Mouse (Mus musculus) olfactory bulb, adult 2 months (tissue): ENCODE data around the gene Fastkd1. TPM values are rescaled to one million over a fixed set of nuclear protein-coding genes. Genes with fewer than 3 reads are reported as not detected.

Source experiments
- H3K27ac ChIP-seq: fragments of 200-500 bp; 2 replicates; pipeline ENCODE4 v1.5.1; 2012; ENCODE audit warnings: low read depth, low read length; ENCODE audit not compliant: insufficient read depth
- H3K4me1 ChIP-seq: fragments of 200-500 bp; 2 replicates; pipeline ENCODE4 v1.6.1; 2012; ENCODE audit warnings: low read length; ENCODE audit not compliant: control insufficient read depth, insufficient read depth
- H3K4me3 ChIP-seq: fragments of 200-500 bp; 2 replicates; pipeline ENCODE4 v1.5.1; 2012; ENCODE audit warnings: mild to moderate bottlenecking, low read depth, low read length, moderate library complexity; ENCODE audit not compliant: insufficient read depth
- CTCF ChIP-seq: fragments of 200-500 bp; IDR thresholded peaks from 2 replicates; pipeline ENCODE4 v1.5.1; 2012; ENCODE audit warnings: low read depth, mild to moderate bottlenecking, low read length, moderate library complexity; ENCODE audit not compliant: insufficient read depth
- POLR2A ChIP-seq: fragments of 200-500 bp; IDR thresholded peaks from 2 replicates; pipeline ENCODE4 v1.6.1; 2012; ENCODE audit warnings: mild to moderate bottlenecking, low read depth, low read length, moderate library complexity; ENCODE audit not compliant: insufficient read depth
- WGBS: fragments of 180-500 bp; shearing (Covaris S2); methylation state at CpG from one replicate; pipeline ENCODE4 v1.1.7; 2018; 5-methylcytosine and 5-hydroxymethylcytosine counted together
- polyA plus RNA-seq: library from polyadenylated mRNA; stranded (reverse); fragments of >200 nt; gene quantifications from 2 replicates; pipeline ENCODE4 v1.2.4, GENCODE M21; 2012; ENCODE audit warnings: low replicate concordance; ENCODE audit not compliant: missing spikeins, insufficient read depth, insufficient read length

The Fastkd1 gene
- polyA plus RNA-seq, 1 experiment: not detected

DNA sequence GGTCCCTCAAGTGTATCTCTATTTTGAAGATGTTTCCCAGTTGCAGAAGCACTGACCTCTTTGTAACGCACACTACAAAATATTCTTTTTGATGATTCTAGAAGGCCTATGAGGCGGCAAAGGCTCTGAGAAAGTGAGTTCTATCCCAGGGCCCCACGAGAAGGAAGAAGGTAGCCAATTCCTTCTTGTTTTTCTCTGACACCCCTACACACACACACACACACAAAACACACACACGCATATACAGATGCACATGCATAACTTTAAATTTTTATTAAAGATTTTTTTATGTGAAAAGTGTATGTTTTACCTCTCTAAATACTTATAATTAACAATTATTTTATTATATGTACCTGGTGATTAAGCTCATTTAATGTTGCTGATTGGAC is 304 bp upstream of the Fastkd1 start:
- Histone ChIP-seq H3K27ac (no peak overlapping the region), H3K4me1 (no peaks in the 10 kb centered on the region; the same call in 1 of the 2 replicates), H3K4me3 (no peak overlapping the region)
- no peak for TF ChIP-seq CTCF
- TF ChIP-seq POLR2A: no peak
- 20% methylated on average over 4 of the region's 4 CpGs for WGBS

DNA sequence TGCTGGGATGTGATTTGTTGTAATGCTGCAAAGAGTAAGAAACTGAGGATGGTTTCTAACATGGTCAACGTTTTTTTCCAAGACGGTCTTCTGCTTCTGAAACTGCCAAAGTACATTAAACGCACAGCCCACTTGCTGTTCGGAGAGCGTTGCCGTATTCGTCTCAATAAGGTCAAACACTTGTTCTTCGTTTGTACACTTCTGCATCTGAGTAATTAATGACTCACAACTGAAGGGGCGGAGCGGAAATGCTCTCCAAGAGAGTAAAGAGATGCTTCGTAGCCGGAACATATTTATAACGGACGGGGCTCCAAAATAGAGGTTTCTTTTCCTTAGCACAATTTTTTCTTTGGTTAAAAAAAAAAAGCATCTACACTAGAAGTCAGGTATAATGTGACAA is 1.1 kb downstream of the Fastkd1 start:
- Histone ChIP-seq H3K4me3 (no peak overlapping the region), H3K4me1 (no peaks in the 10 kb centered on the region; the same call in 1 of the 2 replicates), H3K27ac (no peak overlapping the region)
- TF ChIP-seq CTCF (no peak), POLR2A (no peak)
- WGBS: 30% methylated on average over 14 of the region's 14 CpGs

DNA sequence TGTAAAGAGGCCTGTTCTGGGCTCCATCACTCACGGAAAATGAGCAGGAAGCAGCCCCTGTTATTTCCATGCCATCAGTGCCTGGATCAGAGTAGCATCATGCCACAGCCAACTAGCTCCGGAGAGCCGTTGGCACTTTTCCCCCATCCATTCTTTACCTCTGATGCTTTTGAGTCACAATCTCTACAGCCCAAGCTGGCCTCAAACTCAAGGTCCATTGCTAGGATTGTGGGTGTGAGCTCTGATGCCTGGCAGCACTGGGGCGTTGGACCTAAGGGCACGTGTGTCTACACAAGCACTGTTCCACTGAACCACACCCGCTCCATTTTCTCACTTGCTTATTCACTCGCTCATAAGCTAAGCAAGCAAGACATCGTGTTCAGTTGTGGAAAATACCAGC is 12.9 kb downstream of the Fastkd1 start:
- no peaks in the 10 kb centered on the region for H3K4me1 ChIP-seq
- H3K27ac ChIP-seq: no peak overlapping the region
- TF ChIP-seq POLR2A: no peak
- TF ChIP-seq CTCF: no peak
- no peak overlapping the region for H3K4me3 ChIP-seq
- WGBS: 96% methylated on average over 8 of the region's 8 CpGs

DNA sequence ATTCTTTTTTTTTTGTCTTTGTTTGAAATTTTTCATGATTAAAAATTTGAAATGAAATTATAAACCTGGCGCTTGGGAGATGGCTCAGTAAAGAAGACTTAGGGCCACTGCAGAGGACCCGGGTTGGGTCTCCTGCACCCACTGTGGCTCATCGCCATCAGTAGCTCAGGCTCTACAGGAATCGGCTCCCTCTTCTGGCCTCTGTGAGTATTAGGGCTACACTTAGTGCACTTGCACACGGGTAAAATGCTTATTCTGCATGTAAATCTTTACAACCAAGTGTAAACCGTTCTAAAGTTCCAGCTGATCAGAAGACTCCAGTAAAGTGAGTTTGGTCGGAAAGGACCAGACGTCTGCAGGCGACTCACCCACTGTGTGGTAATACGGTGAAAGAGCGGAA is 19.8 kb downstream of the Fastkd1 start:
- TF ChIP-seq CTCF: no peak
- TF ChIP-seq POLR2A: no peak
- WGBS: 95% methylated on average over 11 of the region's 11 CpGs
- no peaks in the 10 kb centered on the region for H3K4me1 ChIP-seq
- no peak overlapping the region for H3K4me3 ChIP-seq
- no peak overlapping the region for H3K27ac ChIP-seq

DNA sequence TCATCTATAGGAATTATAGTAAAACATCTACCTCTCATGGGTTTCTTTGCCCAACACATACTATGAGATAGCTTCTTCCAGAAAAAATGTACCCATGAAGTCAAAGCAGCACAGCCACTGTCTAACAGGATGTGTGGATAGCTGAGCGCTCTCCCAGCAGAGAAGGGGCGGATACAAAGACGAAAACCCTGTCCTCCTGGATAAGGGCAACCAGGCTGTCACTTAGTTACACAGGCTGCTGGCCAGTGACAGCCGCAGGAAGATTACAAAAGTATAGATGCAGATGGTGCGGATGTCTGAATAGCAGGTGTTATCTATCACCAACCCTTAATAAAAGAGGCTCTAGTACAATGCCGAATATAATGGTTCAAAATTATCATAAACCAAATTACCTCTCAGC is 22.5 kb downstream of the Fastkd1 start:
- Histone ChIP-seq H3K27ac (no peak overlapping the region), H3K4me3 (no peak overlapping the region), H3K4me1 (no peaks in the 10 kb centered on the region)
- TF ChIP-seq CTCF (no peak), POLR2A (no peak)
- WGBS: 93% methylated on average over 6 of the region's 6 CpGs

DNA sequence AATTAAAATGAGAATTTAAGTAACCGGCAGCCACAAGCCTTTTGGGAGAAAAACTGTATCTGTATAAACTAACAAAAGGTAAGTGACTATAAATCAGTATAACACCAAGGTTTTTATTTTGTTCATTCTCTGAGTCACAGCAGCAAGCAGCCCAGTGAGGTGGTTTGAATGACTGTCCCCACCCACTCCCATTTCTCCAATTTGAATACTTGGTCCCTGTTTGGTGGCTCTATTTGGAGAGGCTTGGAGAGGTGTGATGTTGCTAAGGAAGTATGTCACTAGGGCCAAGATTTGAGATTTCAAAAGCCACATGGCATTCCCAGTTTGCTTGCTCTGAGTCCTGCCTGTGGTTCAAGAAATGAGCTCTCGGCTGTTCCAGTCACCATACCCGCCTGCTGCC is 23.1 kb downstream of the Fastkd1 start:
- Histone ChIP-seq H3K4me3 (no peak overlapping the region), H3K4me1 (no peaks in the 10 kb centered on the region), H3K27ac (no peak overlapping the region)
- no peak for TF ChIP-seq POLR2A
- TF ChIP-seq CTCF: no peak
- WGBS: 94% methylated on average over 3 of the region's 3 CpGs

DNA sequence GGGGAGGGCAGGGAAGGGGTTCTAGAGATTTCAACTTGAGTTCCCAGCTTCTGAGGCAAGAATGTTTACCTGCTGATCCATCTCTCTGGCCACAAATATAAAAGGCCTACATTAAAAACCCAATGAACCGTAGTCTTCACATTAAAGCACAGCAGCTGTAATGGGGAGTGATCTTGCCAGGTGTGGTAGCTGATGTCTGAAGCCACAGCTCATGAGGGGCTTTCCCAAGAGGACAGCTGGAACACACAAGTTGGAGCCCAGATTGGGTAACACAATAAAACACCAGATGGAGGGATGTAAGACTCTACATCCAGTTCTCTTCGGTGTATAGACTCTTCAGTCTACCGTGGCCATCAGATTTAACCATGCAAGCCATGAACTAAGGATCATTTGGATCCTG is 28.8 kb downstream of the Fastkd1 start:
- no peak overlapping the region for H3K27ac ChIP-seq
- H3K4me1 ChIP-seq: no peaks in the 10 kb centered on the region
- TF ChIP-seq CTCF: no peak
- no peak overlapping the region for H3K4me3 ChIP-seq
- WGBS: 95% methylated on average over 3 of the region's 3 CpGs

DNA sequence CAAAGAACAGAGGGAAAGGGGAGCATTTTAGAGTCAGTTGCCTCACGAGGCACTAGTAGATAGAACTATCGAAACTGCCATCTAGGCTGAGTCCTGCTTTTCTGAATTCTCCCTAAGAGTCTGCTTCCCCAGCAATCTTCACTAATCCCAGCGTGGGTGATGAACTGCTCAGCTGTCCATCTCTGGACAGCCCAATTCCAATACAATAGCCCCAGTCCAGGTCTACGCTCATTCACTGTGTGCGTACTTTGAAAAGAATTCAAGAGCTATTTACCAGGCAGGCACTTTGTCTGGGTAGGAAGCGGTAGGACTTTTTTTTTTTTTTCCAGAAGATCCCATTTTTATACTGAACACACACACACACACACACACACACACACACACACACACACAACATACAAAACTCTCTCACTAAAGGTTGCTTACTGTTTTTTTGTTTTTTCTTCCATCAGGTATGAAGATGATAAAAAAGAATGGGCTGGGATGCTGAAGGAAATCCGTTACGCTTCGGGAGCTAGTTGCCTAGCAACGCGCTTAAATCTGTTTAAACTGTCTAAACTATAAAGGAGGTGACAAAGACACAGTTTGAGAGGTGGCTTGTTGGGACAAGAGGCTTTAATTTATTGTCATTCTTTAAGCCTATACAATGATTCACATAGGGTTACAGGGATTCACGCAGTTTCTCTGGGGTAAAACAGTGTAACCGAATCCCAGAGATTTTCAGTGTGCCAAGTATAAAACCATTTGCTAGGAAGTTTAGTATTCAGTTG is 30.1 kb downstream of the Fastkd1 start:
- WGBS: 28% methylated on average over 13 of the region's 13 CpGs
- Histone ChIP-seq H3K4me1 (no peaks in the 10 kb centered on the region), H3K27ac (no peak overlapping the region), H3K4me3 (no peak overlapping the region)
- TF ChIP-seq POLR2A (no peak), CTCF (no peak)

DNA sequence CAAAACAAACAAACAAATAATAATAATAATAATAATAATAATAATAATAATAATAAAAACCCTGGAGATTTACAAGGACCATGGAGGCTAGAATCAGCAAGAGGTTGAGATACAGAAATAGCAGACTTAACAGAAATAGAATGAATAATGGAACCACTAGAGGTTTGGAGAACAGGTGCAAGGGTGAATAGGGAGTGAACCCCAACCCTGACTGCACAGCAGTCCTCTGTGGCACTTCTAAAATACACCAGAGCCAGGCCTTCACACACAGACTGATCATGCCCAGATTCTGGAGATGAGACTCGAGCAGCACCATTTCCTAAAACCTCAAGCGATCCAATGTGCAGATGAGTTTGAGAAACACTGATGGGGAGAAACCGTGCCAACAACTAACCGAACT is 31.4 kb downstream of the Fastkd1 start:
- Histone ChIP-seq H3K27ac (no peak overlapping the region), H3K4me3 (no peak overlapping the region), H3K4me1 (no peaks in the 10 kb centered on the region)
- TF ChIP-seq POLR2A (no peak), CTCF (no peak)
- 92% methylated on average over 4 of the region's 4 CpGs for WGBS
